Mouse (Mus musculus): Measurements from ENCODE around the gene Gm3336.

- TF ChIP-seq CTCF (IDR thresholded peaks at IDR 0.05; ENCODE audit: control insufficient read depth, insufficient read depth, low read length): no peak
- TF ChIP-seq POLR2A (IDR thresholded peaks at IDR 0.05; ENCODE audit: borderline replicate concordance, control insufficient read depth, low read depth, low read length): no peak
Measured at GRCm38 (mm10) chr8:70756476-70757040, 38.2 kb downstream of the Gm3336 start.

All from bone marrow, adult 2 months (tissue).